Mouse (Mus musculus) adrenal gland, adult 10 weeks (tissue): ENCODE results near the gene Hs3st2. TPM values are rescaled to one million over a fixed set of nuclear protein-coding genes. Genes with fewer than 3 reads are reported as not detected.

Experiments
- polyA plus RNA-seq: library from polyadenylated mRNA; stranded (reverse); fragments of 350-450 nt; fragmentation: Illumina TruSeq; extraction: RNeasy Lipid Tissue Mini Kit (QIAGEN cat#74804); gene quantifications from one replicate; pipeline ENCODE4 v1.2.3, GENCODE M21; 2014; ENCODE audit warnings: low read depth, low replicate concordance

The Hs3st2 gene
- polyA plus RNA-seq: 0.41 TPM

DNA sequence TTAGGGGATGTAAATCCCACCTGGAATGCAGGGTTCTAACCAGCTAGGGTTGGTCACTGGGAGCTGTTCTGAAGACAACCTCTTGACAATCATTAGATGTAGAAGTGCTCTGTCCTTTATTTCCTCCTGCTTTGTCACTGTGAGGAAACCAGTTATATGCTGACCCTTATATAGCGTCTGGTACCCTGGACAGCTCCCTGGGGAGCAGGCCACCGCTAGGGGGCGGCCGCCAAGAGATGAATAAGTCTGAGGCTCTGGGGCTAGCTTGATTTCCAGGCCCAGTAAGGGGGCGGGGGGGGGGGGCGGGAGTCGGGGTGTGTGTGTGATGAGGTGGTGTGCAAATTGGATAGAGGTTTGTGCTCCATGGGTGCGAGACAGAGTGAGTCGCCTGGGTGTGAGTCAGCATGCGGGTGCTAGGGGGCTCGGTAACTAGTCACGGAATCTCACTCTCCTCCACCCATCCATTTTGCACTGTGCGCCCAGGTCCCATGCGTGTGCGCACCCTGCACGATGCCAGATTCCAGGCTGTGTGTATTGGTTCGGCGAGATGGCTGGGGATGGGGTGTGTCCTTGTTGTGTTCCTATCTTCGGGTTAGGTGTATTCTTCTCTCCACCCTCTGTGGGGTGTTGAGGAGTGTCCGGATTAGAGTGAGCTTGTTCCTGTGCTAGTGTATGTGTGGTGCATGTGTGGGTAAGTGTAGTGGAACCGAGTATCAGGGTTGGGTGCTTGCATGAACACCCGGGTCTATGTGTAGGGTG lies at the start of gene Hs3st2:
Gene Hs3st2, plus strand, starts transcription at position 635 of the 759 bp plus-strand sequence.

